Mouse (Mus musculus): Measurements from ENCODE around the gene Wipf1. TPM values are rescaled to one million over a fixed set of nuclear protein-coding genes. Genes with fewer than 3 reads are reported as not detected.

Wipf1 gene
- polyA plus RNA-seq, 1 experiment from 2014 or later: 8.2 TPM

GRCm38 (mm10) chr2:73389951-73390350, 139.6 kb downstream of the Wipf1 start:
- 94% methylated on average over 3 of the region's 3 CpGs for WGBS
- H3K9me3 ChIP-seq (ENCODE audit: control insufficient read depth, low read length): no peaks in the 10 kb centered on the region
- no peak for ATAC-seq (ENCODE audit: low FRiP score)

DNA sequence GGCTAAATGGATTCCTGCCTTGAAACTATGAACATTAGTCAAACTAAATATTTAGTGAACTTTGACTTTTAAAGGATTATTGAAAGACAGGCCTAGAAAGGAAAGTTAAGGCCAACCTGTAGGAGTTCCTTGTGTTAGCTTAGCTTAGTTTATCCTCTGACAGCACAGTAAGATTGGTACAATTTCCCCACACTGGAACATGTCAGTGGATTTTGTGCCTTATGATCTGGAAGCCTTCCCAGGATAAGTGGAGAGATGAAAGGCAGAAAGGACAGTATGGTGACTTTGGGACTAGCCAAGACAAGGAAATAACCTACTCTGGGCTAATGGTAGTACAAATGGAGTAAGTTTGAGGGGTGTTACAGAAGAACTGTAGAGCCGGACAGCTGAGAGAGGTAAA, 141.7 kb downstream of the Wipf1 start:
- H3K9me3 ChIP-seq (ENCODE audit: control insufficient read depth, low read length): no peaks in the 10 kb centered on the region
- H3K27ac ChIP-seq (ENCODE audit: low read depth, low read length): no peak overlapping the region
- 68% methylated on average over 1 of the region's 1 CpGs for WGBS

More at GRCm38 (mm10) chr2:73389951-73390350, 139.6 kb downstream of the Wipf1 start:
- H3K4me2 ChIP-seq: no peak overlapping the region
- H3K27ac ChIP-seq (ENCODE audit: low read depth, low read length): no peak overlapping the region
- DNase-seq (ENCODE audit: low spot score, missing footprints): no peak
- no peaks in the 10 kb centered on the region for H3K36me3 ChIP-seq (ENCODE audit: control insufficient read depth, insufficient read depth, low read length)
- H3K9ac ChIP-seq (ENCODE audit: low read length): no peak overlapping the region
- peaks cover 2% of the 10 kb centered on the region; the same call in 1 of the 2 replicates for H3K27me3 ChIP-seq (ENCODE audit: control insufficient read depth, insufficient read depth, low read length)
- H3K4me1 ChIP-seq (ENCODE audit: control insufficient read depth, insufficient read depth, low read length): peaks cover 3% of the 10 kb centered on the region; the same call in 1 of the 2 replicates
- no peak overlapping the region for H3K4me3 ChIP-seq (ENCODE audit: low read depth, low read length)

DNA sequence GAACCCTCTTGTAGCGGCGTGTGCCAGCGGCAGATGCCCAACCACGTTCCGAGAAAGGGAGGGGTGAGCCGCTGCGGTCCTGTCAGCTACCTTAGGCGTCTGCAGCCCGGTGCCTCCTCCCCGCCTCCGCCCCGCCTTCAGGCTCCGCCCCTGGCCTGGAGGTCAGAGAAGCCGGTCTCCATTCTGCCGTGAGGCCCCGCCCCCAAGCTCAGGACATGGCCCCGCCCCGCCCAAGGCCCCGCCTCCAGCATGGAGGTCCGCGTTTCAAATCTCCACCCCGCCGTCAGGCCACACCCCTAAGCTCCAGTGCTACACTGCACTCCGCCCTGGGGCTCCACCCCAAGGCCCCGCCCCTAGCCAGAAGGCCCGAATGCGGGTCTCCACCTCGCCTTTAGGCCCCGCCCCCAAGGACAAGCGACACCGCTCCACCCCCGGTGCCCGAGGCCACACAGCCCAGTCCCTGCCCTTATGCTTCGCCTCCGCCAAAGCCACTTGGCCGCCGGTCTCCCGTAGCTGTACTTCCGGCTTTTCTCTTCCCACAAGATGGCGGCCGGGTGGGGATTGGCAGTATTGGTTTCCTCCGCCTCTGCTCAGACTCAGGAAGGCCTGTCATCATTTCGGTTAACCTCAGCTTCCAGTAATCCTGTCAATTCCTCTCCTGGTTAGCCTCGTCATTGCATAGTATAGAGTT, 143.0 kb downstream of the Wipf1 start, which contains the start of gene Gpr155:
Gpr155 (minus strand) TSS at position 217 of the 691 bp plus-strand sequence.
- H3K9ac ChIP-seq (ENCODE audit: low read length): peak within 1 kb of the TSS; percentile 58
- peaks cover 3% of the 10 kb centered on the region; the same call in 1 of the 2 replicates for H3K4me1 ChIP-seq (ENCODE audit: control insufficient read depth, insufficient read depth, low read length)
- ATAC-seq (ENCODE audit: low FRiP score) (peak; percentile 99), DNase-seq (ENCODE audit: low spot score, missing footprints) (peak; percentile 100)
- no peak within 1 kb of the TSS for H3K27ac ChIP-seq (ENCODE audit: low read depth, low read length)
- 2% methylated on average over 35 of the region's 44 CpGs for WGBS
- H3K27me3 ChIP-seq (ENCODE audit: control insufficient read depth, insufficient read depth, low read length): peaks cover 2% of the 10 kb centered on the region; the same call in 1 of the 2 replicates
- no peaks in the 10 kb centered on the region for H3K36me3 ChIP-seq (ENCODE audit: control insufficient read depth, insufficient read depth, low read length)
- H3K4me2 ChIP-seq: peak within 1 kb of the TSS; percentile 92
- H3K9me3 ChIP-seq (ENCODE audit: control insufficient read depth, low read length): no peaks in the 10 kb centered on the region
- H3K4me3 ChIP-seq (ENCODE audit: low read depth, low read length): peak within 1 kb of the TSS; percentile 61

More for the DNA sequence above, 141.7 kb downstream of the Wipf1 start:
- no peak overlapping the region for H3K9ac ChIP-seq (ENCODE audit: low read length)
- peak; percentile 83 for DNase-seq (ENCODE audit: low spot score, missing footprints)
- H3K4me1 ChIP-seq (ENCODE audit: control insufficient read depth, insufficient read depth, low read length): peaks cover 3% of the 10 kb centered on the region; the same call in 1 of the 2 replicates
- no peak overlapping the region for H3K4me3 ChIP-seq (ENCODE audit: low read depth, low read length)
- no peak overlapping the region for H3K4me2 ChIP-seq
- H3K36me3 ChIP-seq (ENCODE audit: control insufficient read depth, insufficient read depth, low read length): no peaks in the 10 kb centered on the region
- H3K27me3 ChIP-seq (ENCODE audit: control insufficient read depth, insufficient read depth, low read length): peaks cover 2% of the 10 kb centered on the region; the same call in 1 of the 2 replicates
- no peak for ATAC-seq (ENCODE audit: low FRiP score)

DNA sequence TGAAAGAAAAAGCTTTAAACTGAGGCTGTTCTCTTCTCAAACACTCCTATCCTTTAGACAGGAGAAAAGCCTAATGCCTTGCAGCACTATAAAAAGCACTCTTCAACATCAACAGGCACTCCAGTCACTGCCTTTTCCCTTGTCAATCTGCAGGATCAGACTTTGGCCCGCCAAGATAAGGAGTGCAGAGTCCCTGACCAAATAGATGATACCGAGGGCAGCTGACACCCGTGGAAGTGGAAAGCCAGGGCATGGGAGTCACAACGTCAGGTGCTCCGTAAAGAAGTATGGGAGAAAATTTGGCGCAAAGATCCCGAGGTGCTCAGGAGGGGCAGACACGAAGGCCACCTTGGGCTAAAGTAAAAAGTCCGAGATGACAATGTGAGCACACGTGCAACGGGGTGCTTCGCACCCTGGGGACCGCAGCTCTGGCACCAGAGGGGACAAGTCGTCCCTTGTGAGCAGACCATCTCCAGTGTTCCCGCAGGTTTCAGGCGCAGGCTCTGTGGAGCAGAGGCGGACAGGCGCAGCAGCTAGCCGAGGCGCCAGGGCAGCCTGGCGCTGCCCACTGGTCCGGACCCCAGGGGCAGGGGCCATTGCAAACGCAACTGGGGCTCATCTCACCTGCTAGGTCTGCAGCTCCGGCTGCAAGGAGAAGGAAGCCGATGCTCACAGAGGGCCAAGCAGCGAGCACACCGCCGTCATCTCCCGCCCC, 143.7 kb downstream of the Wipf1 start:
- Histone ChIP-seq H3K27ac (ENCODE audit: low read depth, low read length) (no peak overlapping the region), H3K4me3 (ENCODE audit: low read depth, low read length) (peak overlapping the region; percentile 61), H3K27me3 (ENCODE audit: control insufficient read depth, insufficient read depth, low read length) (peaks cover 2% of the 10 kb centered on the region; the same call in 1 of the 2 replicates), H3K4me2 (peak overlapping the region; percentile 92), H3K4me1 (ENCODE audit: control insufficient read depth, insufficient read depth, low read length) (peaks cover 3% of the 10 kb centered on the region; the same call in 1 of the 2 replicates), H3K36me3 (ENCODE audit: control insufficient read depth, insufficient read depth, low read length) (no peaks in the 10 kb centered on the region), H3K9ac (ENCODE audit: low read length) (peak overlapping the region; percentile 58), H3K9me3 (ENCODE audit: control insufficient read depth, low read length) (no peaks in the 10 kb centered on the region)
- DNase-seq (ENCODE audit: low spot score, missing footprints) (no peak), ATAC-seq (ENCODE audit: low FRiP score) (no peak)
- 1% methylated on average over 29 of the region's 29 CpGs for WGBS

GRCm38 (mm10) chr2:73385172-73385571, 144.4 kb downstream of the Wipf1 start:
- ATAC-seq (ENCODE audit: low FRiP score) (no peak), DNase-seq (ENCODE audit: low spot score, missing footprints) (no peak)
- 83% methylated on average over 4 of the region's 4 CpGs for WGBS
- H3K4me1 ChIP-seq (ENCODE audit: control insufficient read depth, insufficient read depth, low read length): peaks cover 3% of the 10 kb centered on the region; the same call in 1 of the 2 replicates
- H3K9ac ChIP-seq (ENCODE audit: low read length): no peak overlapping the region
- H3K4me2 ChIP-seq: no peak overlapping the region; the same call in 1 of the 2 replicates
- H3K36me3 ChIP-seq (ENCODE audit: control insufficient read depth, insufficient read depth, low read length): no peaks in the 10 kb centered on the region
- H3K9me3 ChIP-seq (ENCODE audit: control insufficient read depth, low read length): no peaks in the 10 kb centered on the region
- no peak overlapping the region for H3K27ac ChIP-seq (ENCODE audit: low read depth, low read length)
- peaks cover 2% of the 10 kb centered on the region; the same call in 1 of the 2 replicates for H3K27me3 ChIP-seq (ENCODE audit: control insufficient read depth, insufficient read depth, low read length)
- no peak overlapping the region for H3K4me3 ChIP-seq (ENCODE audit: low read depth, low read length)

- Histone ChIP-seq H3K9ac (ENCODE audit: low read length) (no peak overlapping the region), H3K4me1 (ENCODE audit: control insufficient read depth, insufficient read depth, low read length) (no peaks in the 10 kb centered on the region), H3K36me3 (ENCODE audit: control insufficient read depth, insufficient read depth, low read length) (no peaks in the 10 kb centered on the region), H3K27me3 (ENCODE audit: control insufficient read depth, insufficient read depth, low read length) (peaks cover 2% of the 10 kb centered on the region; the same call in 1 of the 2 replicates), H3K4me3 (ENCODE audit: low read depth, low read length) (no peak overlapping the region), H3K27ac (ENCODE audit: low read depth, low read length) (no peak overlapping the region), H3K9me3 (ENCODE audit: control insufficient read depth, low read length) (no peaks in the 10 kb centered on the region), H3K4me2 (no peak overlapping the region)
- 88% methylated on average over 9 of the region's 9 CpGs for WGBS
- DNase-seq (ENCODE audit: low spot score, missing footprints) (peak; percentile 53), ATAC-seq (ENCODE audit: low FRiP score) (no peak)
Observed at GRCm38 (mm10) chr2:73380298-73380975, 149.1 kb downstream of the Wipf1 start.

DNA sequence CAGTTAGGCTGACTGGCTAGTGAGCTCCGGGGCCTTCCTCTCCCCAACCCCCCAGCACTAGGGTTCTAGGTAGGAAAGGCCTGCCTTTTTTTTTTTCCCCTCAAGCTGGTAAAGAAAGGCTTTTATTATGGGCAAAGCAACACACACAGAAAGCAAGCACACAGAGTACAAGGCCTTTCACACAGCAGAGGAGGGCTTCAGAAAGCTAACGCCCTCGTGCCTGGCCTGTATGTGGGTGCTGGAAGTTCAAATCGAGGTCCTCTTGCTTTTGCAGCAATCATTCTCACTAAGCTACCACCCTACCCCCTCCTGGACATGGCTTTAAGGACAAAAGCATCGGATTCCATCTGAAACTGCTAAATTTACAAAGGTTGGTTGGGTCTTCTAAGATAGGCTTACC, 149.9 kb downstream of the Wipf1 start:
- 83% methylated on average over 5 of the region's 5 CpGs for WGBS
- H3K4me3 ChIP-seq (ENCODE audit: low read depth, low read length): no peak overlapping the region
- ATAC-seq (ENCODE audit: low FRiP score): no peak
- H3K4me1 ChIP-seq (ENCODE audit: control insufficient read depth, insufficient read depth, low read length): no peaks in the 10 kb centered on the region
- H3K36me3 ChIP-seq (ENCODE audit: control insufficient read depth, insufficient read depth, low read length): no peaks in the 10 kb centered on the region
- H3K4me2 ChIP-seq: no peak overlapping the region
- no peak overlapping the region for H3K27ac ChIP-seq (ENCODE audit: low read depth, low read length)
- H3K9me3 ChIP-seq (ENCODE audit: control insufficient read depth, low read length): no peaks in the 10 kb centered on the region
- H3K9ac ChIP-seq (ENCODE audit: low read length): no peak overlapping the region
- peak; percentile 4 for DNase-seq (ENCODE audit: low spot score, missing footprints)
- H3K27me3 ChIP-seq (ENCODE audit: control insufficient read depth, insufficient read depth, low read length): no peaks in the 10 kb centered on the region
